Mouse (Mus musculus) testis, adult 2 months (tissue): Measurements from ENCODE around the gene Pxdn.

Source experiments
- CTCF ChIP-seq: fragments of 200-500 bp; IDR thresholded peaks from 2 replicates; pipeline ENCODE4 v1.5.1; 2012; ENCODE audit warnings: low read depth, mild to moderate bottlenecking, inconsistent platforms, low read length, moderate library complexity; ENCODE audit not compliant: control insufficient read depth, insufficient read depth, insufficient replicate concordance
- POLR2A ChIP-seq: fragments of 200-500 bp; IDR thresholded peaks from 2 replicates; pipeline ENCODE4 v1.6.1; 2012; ENCODE audit warnings: low read depth, mild to moderate bottlenecking, inconsistent platforms, low read length, moderate library complexity; ENCODE audit not compliant: control insufficient read depth

GRCm38 (mm10) chr12:30017131-30017530 lies 79.7 kb downstream of the Pxdn start:
- TF ChIP-seq POLR2A: no peak
- TF ChIP-seq CTCF: no peak
